ENCODE assay signal across 24 mouse cellular contexts in the genomic region with DNA sequence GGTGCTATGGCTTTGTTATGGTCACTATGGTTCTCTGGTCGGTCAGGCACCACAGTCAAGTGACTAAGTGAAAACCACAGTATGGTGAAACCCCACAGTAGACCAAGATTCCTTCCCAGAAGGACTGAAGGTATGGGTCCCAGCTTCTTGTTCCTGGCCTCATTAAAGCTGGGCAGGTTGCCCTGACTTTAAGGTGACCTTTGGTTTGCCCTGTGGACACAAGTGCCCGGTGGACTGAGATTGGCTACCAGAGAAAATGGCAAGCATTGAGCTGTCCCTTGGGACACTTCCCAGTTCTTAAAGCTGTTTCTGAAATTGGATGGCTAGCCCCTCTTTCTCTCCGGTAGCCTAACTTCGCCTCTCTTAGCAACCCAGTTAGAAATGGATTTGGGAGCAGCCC. TPM values are rescaled to one million over a fixed set of nuclear protein-coding genes. Genes with fewer than 3 reads are reported as not detected.
DNase-seq lines count a peak whose midpoint lies in the region; ATAC-seq lines count a peak whose summit lies in the region.
"Had no signal": no experiment of that assay in that cellular context is flagged by ENCODE, and none has a peak within 500 bp of the region (broad histone marks: within the 10 kb centered on the region; RNA-seq: fewer than 3 reads in every experiment).

No protein-coding gene starts in this region.

- DNase-seq in kidney, adult 11 months, result peak; percentile 57
- DNase-seq in kidney, adult 9 months, result peak; percentile 81
- no peak for DNase-seq in kidney, postnatal 4 days
- DNase-seq in kidney, postnatal 10 days, result peak; percentile 30
- DNase-seq in natural killer cell, adult 2 months (ENCODE audit: low spot score in 2 of 2), result no peak
- no peak for DNase-seq in thymus, postnatal 36 days
- DNase-seq: adrenal gland, adult 2 months; cerebellum, adult 11 months; cerebellum, adult 8-10 months; cerebellum, postnatal 14 days; embryo, embryonic 11 days; gastrocnemius, adult 2 months; gastrocnemius, postnatal 25 days; heart, postnatal 4 days had no signal

- H3K27ac ChIP-seq in kidney, embryonic 15.5 days, result no peak overlapping the region
- H3K27ac ChIP-seq: embryonic facial prominence, embryonic 15.5 days; forebrain, embryonic 10.5 days; gastrocnemius, adult 2 months; heart, embryonic 13.5 days; hindbrain, embryonic 12.5 days had no signal

- H3K4me2 ChIP-seq in kidney, embryonic 15.5 days, result no peak overlapping the region
- H3K4me2 ChIP-seq: embryonic facial prominence, embryonic 15.5 days; heart, embryonic 13.5 days; hindbrain, embryonic 12.5 days had no signal

- H3K4me1 ChIP-seq in kidney, embryonic 15.5 days, result peaks cover 10% of the 10 kb centered on the region
- H3K4me1 ChIP-seq: forebrain, embryonic 10.5 days; hindbrain, embryonic 12.5 days had no signal

- no peaks in the 10 kb centered on the region for H3K36me3 ChIP-seq in kidney, embryonic 15.5 days
- H3K36me3 ChIP-seq: embryonic facial prominence, embryonic 15.5 days; forebrain, embryonic 10.5 days; heart, embryonic 13.5 days; hindbrain, embryonic 12.5 days had no signal

- no peak for ATAC-seq in kidney, embryonic 15.5 days (replicated peaks; ENCODE audit: low FRiP score)
- ATAC-seq: forebrain, embryonic 14.5 days had no signal

- no peaks in the 10 kb centered on the region for H3K9me3 ChIP-seq in kidney, embryonic 15.5 days (replicated peaks)
- H3K9me3 ChIP-seq: embryonic facial prominence, embryonic 15.5 days; forebrain, embryonic 10.5 days; heart, embryonic 13.5 days; hindbrain, embryonic 12.5 days had no signal

- H3K9ac ChIP-seq in kidney, embryonic 15.5 days, result no peak overlapping the region
- H3K9ac ChIP-seq: embryonic facial prominence, embryonic 15.5 days; heart, embryonic 13.5 days; hindbrain, embryonic 12.5 days had no signal

- H3K27me3 ChIP-seq in kidney, embryonic 15.5 days, result 0 out of 2 replicates have a peak, but pooled peaks cover 5% of the 10 kb centered on the region
- H3K27me3 ChIP-seq: embryonic facial prominence, embryonic 15.5 days; hindbrain, embryonic 12.5 days had no signal

- H3K4me3 ChIP-seq in kidney, embryonic 15.5 days (replicated peaks), result no peak overlapping the region
- H3K4me3 ChIP-seq: embryonic facial prominence, embryonic 15.5 days; erythroblast, embryonic 14.5 days; forebrain, embryonic 10.5 days; gastrocnemius, adult 2 months; heart, embryonic 13.5 days; hindbrain, embryonic 12.5 days had no signal

- 85% methylated on average over 4 of the region's 4 CpGs for WGBS in kidney, embryonic 15.5 days

RNA-seq across cellular contexts. Expression of a gene that starts 4.4 kb away (rescaled TPM):
- 0.06 TPM in 1 of 2 replicates, not detected in the other for polyA plus RNA-seq in kidney, embryonic 15.5 days (2015; fragmentation: Nextera tagmentation; extraction: Ambion mirVana)
- polyA plus RNA-seq: adrenal gland, adult 2 months; brain, embryonic 14.5 days; embryonic facial prominence, embryonic 11.5 days; erythroblast, embryonic 14.5 days; forebrain, embryonic 10.5 days; forebrain, embryonic 14.5 days; heart, embryonic 13.5 days; hindbrain, embryonic 12.5 days had no signal

RNA-seq across cellular contexts. Expression of a gene that starts 19.7 kb away (rescaled TPM):
- polyA plus RNA-seq in kidney, embryonic 15.5 days (2015; fragmentation: Nextera tagmentation; extraction: Ambion mirVana), result 0.28 and 0.31 TPM in 2 replicates
- polyA plus RNA-seq: embryonic facial prominence, embryonic 11.5 days; erythroblast, embryonic 14.5 days; forebrain, embryonic 10.5 days; forebrain, embryonic 14.5 days; heart, postnatal 0 days; hindbrain, embryonic 12.5 days had no signal

RNA-seq across cellular contexts. Expression of a gene that starts 22.1 kb away (rescaled TPM):
- polyA plus RNA-seq in kidney, embryonic 15.5 days (2015; fragmentation: Nextera tagmentation; extraction: Ambion mirVana), result 0.34 TPM in 1 of 2 replicates, not detected in the other
- polyA plus RNA-seq: brain, embryonic 14.5 days; embryonic facial prominence, embryonic 11.5 days; erythroblast, embryonic 14.5 days; forebrain, embryonic 10.5 days; forebrain, embryonic 14.5 days; heart, embryonic 13.5 days; hindbrain, embryonic 12.5 days had no signal

RNA-seq across cellular contexts. Expression of a gene that starts 59.5 kb away (rescaled TPM):
- polyA plus RNA-seq in kidney, embryonic 15.5 days (2015; fragmentation: Nextera tagmentation; extraction: Ambion mirVana), result not detected in 2 replicates
- polyA plus RNA-seq: adrenal gland, adult 2 months; brain, embryonic 14.5 days; embryonic facial prominence, embryonic 11.5 days; embryonic facial prominence, embryonic 15.5 days; erythroblast, embryonic 14.5 days; forebrain, embryonic 14.5 days; heart, embryonic 13.5 days; heart, postnatal 0 days; hindbrain, embryonic 12.5 days had no signal

Comparison
In these comparisons a context has a peak if more than half of its experiments do, and no peak if none do; other contexts are left out.
1. DNase-seq: peak in kidney, adult 11 months (single experiment), kidney, adult 9 months (single experiment) and kidney, postnatal 10 days (single experiment); none in kidney, postnatal 4 days (0 of 2), natural killer cell, adult 2 months (0 of 2) and thymus, postnatal 36 days (0 of 2).